8 mouse cellular contexts compared by ENCODE assay signal in genomic region chr9:44482552-44482951, GRCm38 (mm10). TPM values are rescaled to one million over a fixed set of nuclear protein-coding genes. Genes with fewer than 3 reads are reported as not detected.
DNase-seq lines count a peak whose midpoint lies in the region; ATAC-seq lines count a peak whose summit lies in the region.

Gene Bcl9l, plus strand, starts transcription at chr9:44482825.

- DNase-seq in CD4-positive helper T cell, adult 2 months (ENCODE audit: low read depth, low spot score), result peak; percentile 90
- peak; percentile 97 for DNase-seq in brain, adult 2 months (ENCODE audit: low read depth, low spot score)
- DNase-seq in forebrain, embryonic 10.5 days (ENCODE audit: extremely low spot score, low spot score), result peak; percentile 98
- peak; percentile 96 for DNase-seq in kidney, postnatal 14 days
- DNase-seq in liver, embryonic 13.5 days, result peak; percentile 75
- peak; percentile 85 to 87 for DNase-seq in natural killer cell, adult 2 months (ENCODE audit: low spot score in 2 of 2)

- H3K4me2 ChIP-seq in heart, embryonic 14.5 days (ENCODE audit: low read length), result peak within 1 kb of the TSS; percentile 73
- H3K4me2 ChIP-seq in liver, embryonic 13.5 days, result peak within 1 kb of the TSS; percentile 77
- H3K4me2 ChIP-seq in stomach, embryonic 14.5 days (replicated peaks; ENCODE audit: low read depth, low read length), result peak within 1 kb of the TSS; percentile 76

- H3K36me3 ChIP-seq in forebrain, embryonic 10.5 days (replicated peaks), result peaks cover 8% of the 10 kb centered on the region
- no peaks in the 10 kb centered on the region for H3K36me3 ChIP-seq in heart, embryonic 14.5 days (ENCODE audit: control insufficient read depth, insufficient read depth, low read length)
- no peaks in the 10 kb centered on the region for H3K36me3 ChIP-seq in liver, embryonic 13.5 days
- no peaks in the 10 kb centered on the region for H3K36me3 ChIP-seq in stomach, embryonic 14.5 days (ENCODE audit: control insufficient read depth, insufficient read depth, low read length)

- H3K27ac ChIP-seq in forebrain, embryonic 10.5 days, result peak within 1 kb of the TSS; percentile 96
- H3K27ac ChIP-seq in heart, embryonic 14.5 days (replicated peaks in 1 of 2; ENCODE audit: control insufficient read depth in 1 of 2, insufficient read depth in 1 of 2, low read depth in 2 of 2, low read length in 2 of 2), result peak within 1 kb of the TSS; percentile 56 to 93
- H3K27ac ChIP-seq in liver, embryonic 13.5 days, result peak within 1 kb of the TSS; percentile 72
- peak within 1 kb of the TSS; percentile 87 for H3K27ac ChIP-seq in stomach, embryonic 14.5 days (ENCODE audit: low read length)

- no peaks in the 10 kb centered on the region for H3K9me3 ChIP-seq in forebrain, embryonic 10.5 days
- no peaks in the 10 kb centered on the region for H3K9me3 ChIP-seq in heart, embryonic 14.5 days (ENCODE audit: control insufficient read depth, low read length)
- H3K9me3 ChIP-seq in liver, embryonic 13.5 days (replicated peaks), result no peaks in the 10 kb centered on the region
- no peaks in the 10 kb centered on the region for H3K9me3 ChIP-seq in stomach, embryonic 14.5 days (ENCODE audit: control insufficient read depth, low read depth, low read length)

- under 1% methylated on average over 31 of the region's 31 CpGs for WGBS in forebrain, embryonic 10.5 days
- 0% methylated on average over 29 of the region's 31 CpGs for WGBS in heart, embryonic 14.5 days
- WGBS in liver, embryonic 13.5 days (ENCODE audit: insufficient replicate concordance), result 0% methylated on average over 16 of the region's 31 CpGs
- WGBS in stomach, embryonic 14.5 days, result under 1% methylated on average over 27 of the region's 31 CpGs

- peaks cover 81% of the 10 kb centered on the region for H3K4me1 ChIP-seq in forebrain, embryonic 10.5 days
- peaks cover 35 to 55% of the 10 kb centered on the region in 2 experiments for H3K4me1 ChIP-seq in heart, embryonic 14.5 days (ENCODE audit: control insufficient read depth in 2 of 2, insufficient read depth in 2 of 2, low read length in 2 of 2)
- peaks cover 72% of the 10 kb centered on the region for H3K4me1 ChIP-seq in liver, embryonic 13.5 days (replicated peaks)
- H3K4me1 ChIP-seq in stomach, embryonic 14.5 days (ENCODE audit: control insufficient read depth, insufficient read depth, low read length), result peaks cover 42% of the 10 kb centered on the region

- peaks cover 13% of the 10 kb centered on the region for H3K27me3 ChIP-seq in forebrain, embryonic 10.5 days (ENCODE audit: poor library complexity, severe bottlenecking)
- H3K27me3 ChIP-seq in heart, embryonic 14.5 days (ENCODE audit: control insufficient read depth, insufficient read depth, low read length), result no peaks in the 10 kb centered on the region
- peaks cover 76% of the 10 kb centered on the region for H3K27me3 ChIP-seq in liver, embryonic 13.5 days
- no peaks in the 10 kb centered on the region for H3K27me3 ChIP-seq in stomach, embryonic 14.5 days (ENCODE audit: control insufficient read depth, insufficient read depth, low read length)

- ATAC-seq in heart, embryonic 14.5 days (ENCODE audit: insufficient number of reproducible peaks, insufficient read depth, low FRiP score, low read depth), result peak; percentile 25; the same call in 1 of the 2 replicates
- ATAC-seq in liver, embryonic 13.5 days (ENCODE audit: low read depth), result peak; percentile 24
- ATAC-seq in stomach, embryonic 14.5 days (ENCODE audit: insufficient number of reproducible peaks, insufficient read depth, low FRiP score, low read depth), result peak; percentile 60

- peak within 1 kb of the TSS; percentile 95 for H3K9ac ChIP-seq in heart, embryonic 14.5 days (ENCODE audit: low read length)
- H3K9ac ChIP-seq in liver, embryonic 13.5 days, result peak within 1 kb of the TSS; percentile 77
- peak within 1 kb of the TSS; percentile 90 for H3K9ac ChIP-seq in stomach, embryonic 14.5 days (replicated peaks; ENCODE audit: low read depth, low read length)

- peak within 1 kb of the TSS; percentile 98 for H3K4me3 ChIP-seq in forebrain, embryonic 10.5 days
- peak within 1 kb of the TSS; percentile 68 to 95 for H3K4me3 ChIP-seq in heart, embryonic 14.5 days (ENCODE audit: control insufficient read depth in 1 of 2, insufficient read depth in 1 of 2, low read depth in 1 of 2, low read length in 2 of 2)
- H3K4me3 ChIP-seq in liver, embryonic 13.5 days (replicated peaks), result peak within 1 kb of the TSS; percentile 72
- peak within 1 kb of the TSS; percentile 84 for H3K4me3 ChIP-seq in stomach, embryonic 14.5 days (ENCODE audit: low read depth, low read length)

RNA-seq across cellular contexts. Expression of gene Bcl9l, which starts in this region (rescaled TPM):
- polyA plus RNA-seq in forebrain, embryonic 10.5 days (2016; fragmentation: Nextera tagmentation; extraction: Ambion mirVana), result 3.9 and 5.0 TPM in 2 replicates
- polyA plus RNA-seq in heart, embryonic 14.5 days (2014; fragmentation: Nextera tagmentation; extraction: Ambion mirVana), result 12.1 and 12.5 TPM in 2 replicates
- 1.0 and 1.5 TPM in 2 replicates for polyA plus RNA-seq in liver, embryonic 13.5 days (2015; fragmentation: Nextera tagmentation; extraction: Ambion mirVana)
- polyA plus RNA-seq in stomach, embryonic 14.5 days (2014; fragmentation: Nextera tagmentation; extraction: Ambion mirVana), result 15.4 and 16.3 TPM in 2 replicates

Comparison
In these comparisons a context has a peak if more than half of its experiments do, and no peak if none do; other contexts are left out.
1. Peak in every context shown above with its lines: DNase-seq, ATAC-seq, H3K4me3 ChIP-seq and H3K27ac ChIP-seq.